Mouse (Mus musculus): ENCODE data around the gene Nfib.

GRCm38 (mm10) chr4:82495605-82496004 is 209.9 kb downstream of the Nfib start:
- TF ChIP-seq CTCF (IDR thresholded peaks at IDR 0.05; ENCODE audit: low read depth, low read length), result no peak
- no peak for TF ChIP-seq GATA1 (IDR thresholded peaks at IDR 0.05; ENCODE audit: borderline replicate concordance, low read length)
- TF ChIP-seq POLR2AphosphoS5 (IDR thresholded peaks at IDR 0.05; ENCODE audit: insufficient replicate concordance, low read depth, low read length), result no peak
- TF ChIP-seq TAL1 (conservative IDR thresholded peaks at IDR 0.05; ENCODE audit: low read depth, low read length), result no peak

Data from G1E (cell line).